Mouse (Mus musculus) neutrophil, adult 65 days (primary cell): ENCODE measurements around the gene Gm9125. TPM values are rescaled to one million over a fixed set of nuclear protein-coding genes. Genes with fewer than 3 reads are reported as not detected.

Experiments
- total RNA-seq: library from RNA; stranded (reverse); gene quantifications from 2 replicates; pipeline ENCODE4 v1.2.4, GENCODE M21; 2023

Gm9125 gene
- not detected in 2 replicates for total RNA-seq

GRCm38 (mm10) chr3:94054785-94055184, at the start of gene Gm9125:
Gm9125 (minus strand) TSS chr3:94054885.

DNA sequence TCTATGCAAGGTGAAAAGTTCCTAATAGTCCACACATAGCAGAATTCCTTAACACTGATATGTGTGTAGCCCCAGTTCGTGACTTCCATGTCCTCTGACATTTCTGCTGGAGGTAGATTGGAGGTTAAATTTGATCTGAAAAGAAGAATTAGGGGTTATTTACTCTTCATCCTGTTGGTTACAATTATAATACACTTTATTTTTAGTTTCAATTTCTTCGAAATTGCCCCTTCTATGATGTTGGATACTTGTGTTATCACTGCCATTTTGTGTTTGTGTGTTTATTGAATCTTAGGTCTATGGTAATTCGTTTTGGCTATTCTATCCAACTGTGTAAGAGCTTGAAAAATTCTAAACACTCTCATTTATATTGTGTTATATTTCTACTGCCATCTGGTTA, 17.9 kb upstream of the Gm9125 start, which contains the start of gene Gm10697:
Gene Gm10697, minus strand, starts transcription at position 101 of the 400 bp plus-strand sequence.

Other genes starting within 250 kb of the Gm9125 start
- gene Tdpoz3, start 228.9 kb downstream of the Gm9125 start, total RNA-seq, result not detected in 2 replicates
- not detected in 2 replicates for gene Gm9117, start 111.3 kb downstream of the Gm9125 start, total RNA-seq
- not detected in 2 replicates for gene Tdpoz5, start 93.6 kb downstream of the Gm9125 start, total RNA-seq
- gene Gm10697, start 17.8 kb upstream of the Gm9125 start, total RNA-seq, result not detected in 2 replicates
- gene Gm10696, start 123.3 kb upstream of the Gm9125 start, total RNA-seq, result not detected in 2 replicates
- not detected in 2 replicates for gene Gm5286, start 141.8 kb upstream of the Gm9125 start, total RNA-seq
- gene Gm4778, start 209.2 kb upstream of the Gm9125 start, total RNA-seq, result not detected in 2 replicates